Mouse (Mus musculus): ENCODE data around the gene Dcst2.

- no peak for TF ChIP-seq EP300 (IDR thresholded peaks at IDR 0.05; ENCODE audit: low read depth)
- no peak for TF ChIP-seq CTCF (IDR thresholded peaks at IDR 0.05; ENCODE audit: low read depth)
Observed at GRCm38 (mm10) chr3:89394894-89395256, 33.1 kb downstream of the Dcst2 start.

Measured in heart, postnatal 0 days (tissue).